Mouse (Mus musculus) kidney, adult 2 months (tissue): ENCODE results near the gene Zfp541.

Experiments
- CTCF ChIP-seq: fragments of 200-500 bp; conservative IDR thresholded peaks from 2 replicates; pipeline ENCODE4 v1.5.1; 2011; ENCODE audit warnings: low read depth, mild to moderate bottlenecking, control low read depth, low read length, moderate library complexity, mixed read lengths; ENCODE audit not compliant: insufficient read depth, insufficient read length
- POLR2A ChIP-seq: fragments of 200-500 bp; IDR thresholded peaks from one replicate; pipeline ENCODE4 v1.6.1; 2011; ENCODE audit warnings: low read depth, low read length, control low read depth

- TF ChIP-seq CTCF, result no peak
- no peak for TF ChIP-seq POLR2A
Measured at GRCm38 (mm10) chr7:16013722-16014275, 47.8 kb upstream of the Zfp541 start.
